Mouse (Mus musculus): ENCODE measurements around the gene Hectd2. TPM values are rescaled to one million over a fixed set of nuclear protein-coding genes. Genes with fewer than 3 reads are reported as not detected.

Hectd2 gene
- polyA plus RNA-seq, 1 experiment from 2014 or later = 3.2 TPM

Other genes with a start within 250 kb of the Hectd2 start
- 8.0 and 8.1 TPM in 2 replicates for gene Pcgf5, start 206.3 kb upstream of the Hectd2 start, polyA plus RNA-seq (2014; fragmentation: Nextera tagmentation; extraction: Ambion mirVana)
- gene Ppp1r3c, start 182.0 kb downstream of the Hectd2 start, polyA plus RNA-seq (2014; fragmentation: Nextera tagmentation; extraction: Ambion mirVana) = 4.3 and 4.7 TPM in 2 replicates